Mouse (Mus musculus) neural tube, embryonic 11.5 days (tissue): Measurements from ENCODE around the gene Ube2o. TPM values are rescaled to one million over a fixed set of nuclear protein-coding genes. Genes with fewer than 3 reads are reported as not detected.

Experiments
- ATAC-seq: fragments of 200-750 bp; cut with Nextera tagmentation; 2 replicates; pipeline ENCODE4 v1.8.0; 2017; ENCODE audit warnings: moderate number of reproducible peaks, mild to moderate bottlenecking, moderate TSS enrichment, moderate library complexity; ENCODE audit not compliant: insufficient read depth, low FRiP score, low TSS enrichment
- DNase-seq: peaks from one replicate; pipeline ENCODE4 v3.0.0-alpha.2; 2015; ENCODE audit warnings: low spot score
- H3K27ac ChIP-seq: fragments of 300-500 bp; sonication (generic); 2 replicates; pipeline ENCODE4 v1.5.1; 2014; ENCODE audit warnings: low read depth, mild to moderate bottlenecking, low read length
- H3K27me3 ChIP-seq: fragments of 300-500 bp; sonication (generic); 2 replicates; pipeline ENCODE4 v1.6.1; 2014; ENCODE audit warnings: mild to moderate bottlenecking, low read length, mixed read lengths; ENCODE audit not compliant: control insufficient read depth, insufficient read depth
- H3K36me3 ChIP-seq: fragments of 300-500 bp; sonication (generic); 2 replicates; pipeline ENCODE4 v1.6.1; 2014; ENCODE audit warnings: mild to moderate bottlenecking, low read length, moderate library complexity, mixed read lengths; ENCODE audit not compliant: control insufficient read depth, insufficient read depth
- H3K4me1 ChIP-seq: fragments of 300-500 bp; sonication (generic); 2 replicates; pipeline ENCODE4 v1.6.1; 2014; ENCODE audit warnings: low read length, mixed read lengths; ENCODE audit not compliant: control insufficient read depth, insufficient read depth
- H3K4me2 ChIP-seq: fragments of 300-500 bp; sonication (generic); 2 replicates; pipeline ENCODE4 v1.6.1; 2014; ENCODE audit warnings: low read depth, mild to moderate bottlenecking, moderate library complexity
- H3K4me3 ChIP-seq: fragments of 300-500 bp; sonication (generic); 2 replicates; pipeline ENCODE4 v1.5.1; 2014; ENCODE audit warnings: low read depth, low read length
- H3K9ac ChIP-seq: fragments of 300-500 bp; sonication (generic); 2 replicates; pipeline ENCODE4 v1.6.1; 2014; ENCODE audit warnings: mild to moderate bottlenecking, low read length
- H3K9me3 ChIP-seq: fragments of 300-500 bp; sonication (generic); 2 replicates; pipeline ENCODE4 v1.6.1; 2016; ENCODE audit warnings: low read length; ENCODE audit not compliant: control insufficient read depth
- WGBS: fragments of 180-500 bp; shearing (Covaris S2); extraction: QIAGEN DNeasy Blood & Tissue Kit; methylation state at CpG from one replicate; pipeline ENCODE4 v1.1.7; 2014; 5-methylcytosine and 5-hydroxymethylcytosine counted together
- polyA plus RNA-seq: library from polyadenylated mRNA; unstranded; fragments of >200 nt; fragmentation: Nextera tagmentation; extraction: Ambion mirVana; gene quantifications from 2 replicates; pipeline ENCODE4 v1.2.1, GENCODE M21; 2014

Ube2o gene
- polyA plus RNA-seq, 1 experiment from 2014 or later: 29.1 TPM

DNA sequence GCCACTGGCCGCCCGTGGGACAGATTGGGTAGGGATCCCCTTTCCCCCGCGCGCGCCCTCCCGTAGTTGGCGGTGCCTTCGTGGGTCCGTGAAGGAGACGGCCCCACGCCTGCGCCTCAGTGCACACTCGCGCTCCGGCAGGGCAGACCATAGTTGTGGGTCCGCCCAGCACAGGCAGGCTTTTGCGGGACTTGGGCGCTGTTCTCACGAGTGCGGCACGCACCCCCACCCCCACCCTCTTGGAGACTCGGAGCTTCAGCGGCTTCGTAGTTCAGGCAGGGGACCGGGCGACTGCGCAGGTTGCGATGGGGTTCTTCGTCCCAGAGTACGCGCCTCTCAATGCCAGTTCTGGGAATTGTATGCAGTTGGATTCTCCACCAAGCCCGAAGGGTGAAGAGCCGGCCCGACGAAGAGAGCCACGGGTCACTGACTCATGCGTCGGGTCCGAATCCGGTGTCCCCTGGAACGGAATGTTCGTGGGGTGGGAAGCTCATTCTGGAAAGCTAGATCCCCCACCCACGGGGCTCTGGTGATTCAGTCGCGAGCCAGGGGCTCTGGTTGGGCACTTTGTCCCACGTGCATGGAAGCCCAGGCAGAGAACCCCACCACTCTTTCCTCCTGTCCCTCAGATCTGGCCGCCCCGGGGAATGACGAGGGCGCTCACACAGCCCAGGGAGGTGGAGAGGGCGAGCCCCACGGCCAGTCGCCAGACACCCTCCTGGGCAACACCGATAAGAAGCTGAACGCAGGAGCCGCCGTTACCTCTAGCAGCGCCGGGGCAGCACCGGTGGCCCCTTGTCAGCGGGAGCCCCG lies 47.7 kb downstream of the Ube2o start:
- ATAC-seq (0 out of 2 replicates have a peak, but pooled peaks have one; percentile 18), DNase-seq (peak; percentile 37)
- Histone ChIP-seq H3K9ac (peak overlapping the region; percentile 37; the same call in 1 of the 2 replicates), H3K36me3 (no peaks in the 10 kb centered on the region; the same call in 1 of the 2 replicates), H3K4me2 (peak overlapping the region; percentile 83), H3K4me3 (peak overlapping the region; percentile 46), H3K9me3 (no peaks in the 10 kb centered on the region), H3K27ac (no peak overlapping the region), H3K4me1 (peaks cover 33% of the 10 kb centered on the region), H3K27me3 (peaks cover 46% of the 10 kb centered on the region)
- under 1% methylated on average over 60 of the region's 63 CpGs for WGBS

DNA sequence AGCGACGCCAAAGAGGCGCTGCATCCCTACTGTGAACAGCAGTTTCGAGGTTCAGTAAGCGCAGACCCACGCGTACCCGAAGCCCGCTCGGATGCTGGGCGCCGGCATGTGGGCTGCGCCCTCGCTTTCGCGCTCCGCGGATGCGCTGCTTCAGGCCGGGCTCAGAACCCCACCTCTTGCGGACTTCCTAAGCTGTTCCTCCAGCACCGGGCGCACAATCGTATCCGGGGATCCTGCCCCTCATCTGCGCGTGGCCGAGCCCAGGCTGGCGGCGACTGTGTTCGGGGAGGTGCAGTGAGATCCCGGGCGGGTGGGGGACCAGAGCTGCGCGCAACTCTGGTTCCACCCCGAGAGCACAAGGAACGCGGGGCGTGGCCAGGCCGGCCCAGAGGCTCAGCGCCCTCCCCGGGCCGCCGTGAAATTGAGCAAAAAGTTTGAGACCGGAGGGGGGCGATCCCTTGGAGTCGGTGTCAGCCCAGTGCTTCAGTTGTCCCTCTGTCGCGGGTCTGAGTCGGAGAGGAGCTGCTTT lies 48.4 kb downstream of the Ube2o start:
- Histone ChIP-seq H3K36me3 (no peaks in the 10 kb centered on the region; the same call in 1 of the 2 replicates), H3K4me2 (peak overlapping the region; percentile 83), H3K4me3 (peak overlapping the region; percentile 46), H3K9ac (peak overlapping the region; percentile 37), H3K27ac (0 out of 2 replicates have a peak overlapping the region, but pooled peaks have one; percentile 8), H3K9me3 (no peaks in the 10 kb centered on the region), H3K4me1 (peaks cover 33% of the 10 kb centered on the region), H3K27me3 (peaks cover 46% of the 10 kb centered on the region)
- peak; percentile 54 for ATAC-seq
- peak; percentile 67 for DNase-seq
- WGBS: under 1% methylated on average over 49 of the region's 50 CpGs

DNA sequence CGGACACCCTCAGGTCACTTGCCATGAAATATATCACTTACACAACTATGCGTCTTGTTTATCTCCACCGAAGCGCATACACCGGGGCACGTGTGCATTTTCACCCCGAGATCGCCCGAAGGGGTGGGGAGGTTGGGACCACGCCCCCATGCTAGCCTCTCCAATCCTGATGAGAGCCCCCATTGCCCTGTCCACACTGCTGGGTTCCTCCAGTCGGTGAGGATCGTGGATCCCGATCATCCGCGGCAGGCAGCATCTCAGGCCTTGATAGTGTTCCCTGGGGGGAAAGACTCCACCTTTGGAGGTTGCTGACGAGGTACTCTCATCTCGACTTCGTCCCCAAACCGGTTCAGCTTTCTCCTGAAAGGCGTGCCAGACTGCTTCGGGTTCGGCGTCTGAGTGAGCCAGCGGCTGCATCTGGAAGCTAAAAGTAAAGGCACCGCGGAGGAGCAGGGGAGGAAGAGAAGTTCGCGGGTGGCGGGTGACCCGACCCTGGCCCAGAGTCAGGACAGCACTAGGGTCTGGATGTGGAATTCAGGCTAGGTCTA lies 48.9 kb downstream of the Ube2o start:
- ATAC-seq: no peak
- Histone ChIP-seq H3K36me3 (no peaks in the 10 kb centered on the region; the same call in 1 of the 2 replicates), H3K4me3 (peak overlapping the region; percentile 46), H3K9ac (peak overlapping the region; percentile 37; the same call in 1 of the 2 replicates), H3K27me3 (peaks cover 46% of the 10 kb centered on the region), H3K4me1 (peaks cover 33% of the 10 kb centered on the region), H3K27ac (0 out of 2 replicates have a peak overlapping the region, but pooled peaks have one; percentile 8), H3K4me2 (peak overlapping the region; percentile 83), H3K9me3 (no peaks in the 10 kb centered on the region)
- under 1% methylated on average over 30 of the region's 30 CpGs for WGBS
- peak; percentile 51 for DNase-seq

DNA sequence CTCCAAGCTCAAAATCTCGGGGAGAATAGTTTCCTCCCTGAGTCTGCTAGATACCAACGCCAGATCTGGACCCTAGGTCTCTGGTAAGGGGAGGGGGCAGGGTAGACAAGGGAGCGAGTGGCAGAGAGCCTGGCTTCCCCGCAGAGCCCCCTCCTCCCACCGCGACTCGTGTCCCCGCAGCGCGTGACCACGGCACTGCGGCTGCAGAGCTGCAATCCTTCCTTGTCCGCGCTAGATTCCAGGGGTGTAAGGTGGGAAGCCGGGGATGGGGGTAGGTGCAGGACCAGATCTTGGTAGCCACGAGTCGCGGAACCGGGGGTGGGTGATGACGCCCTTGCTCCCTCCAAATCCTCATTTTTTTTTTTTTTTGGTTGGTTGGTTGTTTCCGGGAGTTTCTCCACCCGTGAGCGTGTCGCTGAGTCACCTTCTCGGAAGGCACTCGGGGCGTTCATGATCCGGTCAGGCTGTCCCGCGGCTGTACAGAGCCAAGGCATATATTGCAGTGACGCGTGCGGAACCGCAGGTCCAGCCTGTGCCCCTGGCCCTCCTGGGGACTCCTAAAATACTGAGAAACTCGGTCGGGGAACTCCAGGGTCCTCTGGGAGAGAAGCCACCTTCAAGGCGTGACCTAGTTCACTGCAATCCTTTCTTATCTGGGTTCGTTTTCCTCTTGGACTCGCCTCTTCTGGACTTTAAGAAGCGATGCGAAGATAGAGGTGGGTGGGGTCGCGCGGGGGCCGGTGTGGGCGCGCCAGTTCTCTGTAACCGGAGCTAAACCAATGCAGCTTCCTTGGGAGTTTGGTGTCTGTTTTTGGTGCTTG lies 49.7 kb downstream of the Ube2o start:
- 2% methylated on average over 48 of the region's 48 CpGs for WGBS

DNA sequence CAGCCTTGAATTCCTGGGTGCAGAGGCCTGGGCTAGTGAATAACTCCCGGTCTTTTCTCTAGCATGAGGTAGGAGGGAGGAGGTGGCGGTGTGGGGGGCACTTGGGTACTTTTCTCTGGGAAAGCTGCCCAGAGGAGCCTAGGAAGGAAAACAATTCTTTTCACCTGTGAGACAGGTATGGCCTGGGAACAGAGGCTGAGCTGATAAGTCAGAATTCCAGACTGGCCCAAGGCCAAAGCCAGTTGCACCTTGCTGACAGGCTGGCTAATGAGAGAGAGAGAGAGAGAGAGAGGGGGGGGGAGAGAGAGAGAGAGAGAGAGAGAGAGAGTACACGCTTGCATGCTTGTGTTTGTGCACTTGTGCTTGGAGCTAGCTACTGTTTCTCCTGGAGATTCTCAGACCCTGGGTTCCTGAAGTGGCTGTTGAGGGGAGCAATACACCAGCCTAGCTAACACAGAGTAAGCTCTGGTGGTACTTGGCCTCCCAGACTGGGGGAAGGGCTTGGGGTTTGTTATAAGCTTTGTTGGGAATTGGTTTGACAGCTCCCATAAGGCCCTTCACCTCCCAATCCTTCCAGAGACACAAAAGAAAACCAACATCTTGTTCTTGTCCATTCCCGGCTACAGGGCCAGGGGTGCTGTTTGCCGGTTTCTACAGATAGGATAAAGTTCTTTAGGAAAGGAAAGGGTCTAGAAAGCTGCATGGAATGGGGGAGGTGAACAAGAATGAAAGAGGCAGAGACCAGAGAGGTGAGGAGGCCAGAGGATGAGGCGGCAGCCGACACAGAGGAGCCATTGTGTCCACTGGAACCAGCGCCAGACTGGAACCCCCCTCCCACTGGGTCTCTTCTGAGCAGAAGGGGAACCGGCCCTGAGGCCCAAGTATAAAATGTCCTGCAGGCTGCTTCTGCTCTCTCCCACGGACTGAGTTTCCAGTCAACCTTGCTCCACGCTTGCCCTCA lies 50.8 kb downstream of the Ube2o start, which contains the start of gene Sphk1:
TSS of gene Sphk1 (plus strand) at position 739 of the 961 bp plus-strand sequence.
- WGBS: 26% methylated on average over 11 of the region's 11 CpGs
- no peak for ATAC-seq
- Histone ChIP-seq H3K4me1 (peaks cover 33% of the 10 kb centered on the region), H3K4me3 (peak within 1 kb of the TSS; percentile 46), H3K4me2 (peak within 1 kb of the TSS; percentile 83), H3K9ac (peak within 1 kb of the TSS; percentile 44; the same call in 1 of the 2 replicates), H3K9me3 (no peaks in the 10 kb centered on the region), H3K27ac (0 out of 2 replicates have a peak within 1 kb of the TSS, but pooled peaks have one; percentile 27), H3K27me3 (peaks cover 46% of the 10 kb centered on the region), H3K36me3 (no peaks in the 10 kb centered on the region; the same call in 1 of the 2 replicates)
- peak; percentile 56 for DNase-seq

More for the DNA sequence above, 49.7 kb downstream of the Ube2o start:
- H3K27me3 ChIP-seq: peaks cover 46% of the 10 kb centered on the region
- H3K9me3 ChIP-seq: no peaks in the 10 kb centered on the region
- H3K36me3 ChIP-seq: no peaks in the 10 kb centered on the region; the same call in 1 of the 2 replicates
- H3K27ac ChIP-seq: no peak overlapping the region
- ATAC-seq (no peak), DNase-seq (peak; percentile 36)
- peak overlapping the region; percentile 46 for H3K4me3 ChIP-seq
- peak overlapping the region; percentile 83 for H3K4me2 ChIP-seq
- H3K9ac ChIP-seq: peak overlapping the region; percentile 44; the same call in 1 of the 2 replicates
- peaks cover 33% of the 10 kb centered on the region for H3K4me1 ChIP-seq

DNA sequence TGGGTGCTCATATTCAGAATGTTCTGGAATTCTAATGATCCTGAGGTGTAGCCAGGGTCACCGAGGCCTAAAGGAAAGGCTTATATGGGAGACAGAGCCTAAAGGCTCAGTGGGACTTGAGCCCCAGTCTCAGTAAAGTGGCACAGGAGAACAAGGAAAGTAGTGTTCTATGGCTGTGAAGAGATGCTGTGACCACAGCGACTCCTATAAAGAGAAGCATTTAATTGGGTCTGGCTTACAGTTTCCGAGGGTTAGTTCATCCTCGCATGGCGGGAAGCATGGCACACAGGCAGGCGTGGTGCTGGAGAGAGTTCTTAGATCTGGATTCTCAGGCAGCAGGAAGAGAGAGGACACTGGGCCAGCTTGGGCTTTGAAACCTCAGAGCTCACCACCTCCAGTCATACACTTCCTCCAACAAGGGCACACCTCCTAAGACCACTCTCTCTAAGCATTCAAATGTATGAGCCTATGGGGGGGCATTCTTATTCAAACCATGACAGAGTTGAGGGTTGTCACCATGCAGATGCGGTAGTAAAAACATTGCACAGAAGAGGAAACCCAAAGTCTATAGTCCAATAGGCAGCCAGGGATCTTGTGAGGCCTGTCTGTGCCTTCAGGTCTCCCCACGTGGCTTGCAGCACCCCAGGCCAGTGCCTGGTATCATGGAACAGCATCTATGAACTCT lies 52.5 kb downstream of the Ube2o start:
- peaks cover 38% of the 10 kb centered on the region for H3K27me3 ChIP-seq
- no peak for DNase-seq
- H3K4me2 ChIP-seq: no peak overlapping the region
- no peak for ATAC-seq
- WGBS: 80% methylated on average over 8 of the region's 8 CpGs
- H3K36me3 ChIP-seq: no peaks in the 10 kb centered on the region; the same call in 1 of the 2 replicates
- no peak overlapping the region for H3K9ac ChIP-seq
- H3K9me3 ChIP-seq: no peaks in the 10 kb centered on the region
- no peak overlapping the region for H3K4me3 ChIP-seq
- H3K27ac ChIP-seq: no peak overlapping the region
- H3K4me1 ChIP-seq: peaks cover 29% of the 10 kb centered on the region

DNA sequence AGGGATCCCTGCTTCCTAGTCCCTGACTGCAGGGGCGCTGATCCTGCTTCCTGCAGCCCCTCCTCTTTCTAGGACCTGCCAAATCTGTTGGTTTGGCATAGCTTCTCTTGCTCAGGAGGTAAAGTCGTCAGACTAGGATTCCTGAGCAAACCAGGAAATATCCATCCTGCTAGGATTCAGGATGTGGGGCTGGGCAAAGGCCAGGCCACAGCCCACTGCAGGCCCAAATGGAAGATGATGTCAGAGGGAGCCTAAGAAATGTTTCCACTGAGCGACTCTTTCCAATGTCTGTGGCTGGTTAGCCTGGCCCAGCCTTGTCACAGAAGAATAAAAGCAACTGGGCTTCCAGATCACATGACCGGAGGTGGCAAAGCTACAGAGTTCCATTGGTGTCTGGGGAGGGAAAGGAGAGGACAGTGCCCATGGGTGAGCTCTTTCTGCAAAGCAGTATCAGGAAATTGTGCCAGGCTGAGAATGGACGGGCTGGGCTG lies 57.5 kb downstream of the Ube2o start:
- H3K36me3 ChIP-seq: no peaks in the 10 kb centered on the region
- H3K4me1 ChIP-seq: no peaks in the 10 kb centered on the region
- no peaks in the 10 kb centered on the region for H3K27me3 ChIP-seq
- no peaks in the 10 kb centered on the region for H3K9me3 ChIP-seq
- DNase-seq (no peak), ATAC-seq (no peak)
- H3K4me3 ChIP-seq: no peak overlapping the region
- WGBS: 52% methylated on average over 5 of the region's 5 CpGs
- H3K27ac ChIP-seq: no peak overlapping the region
- no peak overlapping the region for H3K4me2 ChIP-seq
- H3K9ac ChIP-seq: no peak overlapping the region
